Mouse (Mus musculus) mesoderm, embryonic 11.5 days (tissue): Measurements from ENCODE around the gene Zbtb16.

ENCODE experiments used
- DNase-seq: peaks from one replicate; pipeline ENCODE4 v3.0.0-alpha.2; 2012; ENCODE audit warnings: low read depth, low spot score

Zbtb16 gene

GRCm38 (mm10) chr9:48645648-48646126 lies 190.3 kb downstream of the Zbtb16 start:
- no peak for DNase-seq

DNA sequence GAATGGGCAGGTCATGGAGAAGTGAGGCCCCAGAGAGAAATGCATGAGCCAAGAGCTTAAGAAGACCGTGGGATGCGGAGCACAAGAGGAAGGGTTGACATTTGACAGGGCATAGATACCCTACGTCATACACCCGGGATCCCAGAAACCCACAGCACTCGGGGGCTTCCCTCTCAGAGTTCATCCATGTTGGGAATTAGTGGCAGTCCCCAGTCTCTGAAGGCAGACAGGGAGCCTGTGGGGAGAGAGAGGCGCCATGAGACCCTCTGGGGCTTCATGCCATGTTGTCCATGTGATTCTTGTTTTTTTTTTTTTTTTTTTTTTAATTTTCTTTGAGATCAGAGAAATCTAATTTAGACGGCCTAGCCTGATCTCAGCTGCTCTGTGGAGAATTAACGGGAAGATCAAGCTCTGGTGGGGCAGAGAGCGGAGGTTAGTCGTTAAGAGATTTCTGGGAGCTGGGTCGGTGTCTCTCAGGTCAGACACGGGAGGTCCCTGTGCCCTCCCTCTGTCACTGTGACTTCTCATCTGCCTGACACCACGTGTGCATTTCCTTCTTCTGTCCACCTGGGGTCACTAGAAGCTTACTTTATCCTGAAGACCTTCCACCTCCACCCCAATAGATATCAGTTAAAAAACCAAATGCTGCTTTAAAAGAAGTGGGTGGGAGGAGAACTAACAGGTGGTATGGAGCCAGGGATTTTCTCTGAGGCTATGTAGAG lies 190.9 kb downstream of the Zbtb16 start:
- DNase-seq, result peak; percentile 70

GRCm38 (mm10) chr9:48644376-48644775 lies 191.6 kb downstream of the Zbtb16 start:
- DNase-seq, result no peak

GRCm38 (mm10) chr9:48641636-48642035 lies 194.4 kb downstream of the Zbtb16 start:
- no peak for DNase-seq

- no peak for DNase-seq
Measured at GRCm38 (mm10) chr9:48640881-48641280, 195.1 kb downstream of the Zbtb16 start.

DNA sequence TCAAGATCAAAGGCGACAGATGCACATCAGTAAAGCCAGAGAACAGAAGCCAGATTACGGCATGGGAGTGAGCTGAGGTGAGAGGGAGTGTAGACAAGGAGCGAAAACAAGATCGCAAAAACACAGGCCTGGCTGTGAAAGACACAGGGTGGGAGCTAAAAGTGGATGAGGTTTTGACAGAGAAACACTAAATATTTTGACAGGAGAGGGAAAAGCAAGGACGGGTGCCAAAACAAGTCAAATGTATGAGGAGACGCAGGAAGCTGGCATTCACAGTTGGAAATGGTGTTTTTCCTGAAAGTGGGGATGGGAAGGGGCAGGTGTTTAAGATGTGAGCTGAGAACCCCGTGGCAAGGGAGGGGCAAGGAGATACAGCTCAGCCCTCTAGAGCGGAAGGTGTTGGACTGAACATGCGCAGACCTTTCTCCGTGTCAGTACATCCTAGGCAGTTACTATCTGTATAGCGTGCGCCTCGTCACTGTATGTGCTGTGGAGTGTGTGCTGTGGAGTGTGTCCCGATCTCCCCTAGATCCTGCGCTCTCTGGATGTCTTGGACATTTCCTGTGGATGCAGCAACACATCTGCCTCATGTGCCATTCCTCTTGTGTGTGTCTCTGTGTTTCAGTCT lies 197.7 kb downstream of the Zbtb16 start:
- no peak for DNase-seq

DNA sequence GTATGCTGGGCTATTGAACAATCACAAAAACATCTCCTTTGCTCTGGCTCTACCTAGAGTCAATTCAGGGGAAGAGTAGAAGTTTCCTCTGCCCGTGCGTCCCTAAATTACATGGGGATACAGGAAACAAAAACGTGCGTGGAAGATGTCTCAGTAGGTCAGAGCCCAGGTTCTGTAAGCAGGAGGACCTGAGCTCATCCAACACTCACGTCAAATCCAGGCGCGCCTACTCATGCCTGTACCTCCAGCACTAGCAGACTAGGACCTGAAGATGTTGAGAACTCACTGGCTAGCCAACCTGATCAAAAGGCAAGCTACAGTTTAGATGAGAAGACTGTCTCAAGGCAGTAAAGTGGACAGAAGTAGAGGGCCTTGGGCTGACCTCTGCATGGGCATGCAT lies 198.9 kb downstream of the Zbtb16 start:
- DNase-seq, result no peak

DNA sequence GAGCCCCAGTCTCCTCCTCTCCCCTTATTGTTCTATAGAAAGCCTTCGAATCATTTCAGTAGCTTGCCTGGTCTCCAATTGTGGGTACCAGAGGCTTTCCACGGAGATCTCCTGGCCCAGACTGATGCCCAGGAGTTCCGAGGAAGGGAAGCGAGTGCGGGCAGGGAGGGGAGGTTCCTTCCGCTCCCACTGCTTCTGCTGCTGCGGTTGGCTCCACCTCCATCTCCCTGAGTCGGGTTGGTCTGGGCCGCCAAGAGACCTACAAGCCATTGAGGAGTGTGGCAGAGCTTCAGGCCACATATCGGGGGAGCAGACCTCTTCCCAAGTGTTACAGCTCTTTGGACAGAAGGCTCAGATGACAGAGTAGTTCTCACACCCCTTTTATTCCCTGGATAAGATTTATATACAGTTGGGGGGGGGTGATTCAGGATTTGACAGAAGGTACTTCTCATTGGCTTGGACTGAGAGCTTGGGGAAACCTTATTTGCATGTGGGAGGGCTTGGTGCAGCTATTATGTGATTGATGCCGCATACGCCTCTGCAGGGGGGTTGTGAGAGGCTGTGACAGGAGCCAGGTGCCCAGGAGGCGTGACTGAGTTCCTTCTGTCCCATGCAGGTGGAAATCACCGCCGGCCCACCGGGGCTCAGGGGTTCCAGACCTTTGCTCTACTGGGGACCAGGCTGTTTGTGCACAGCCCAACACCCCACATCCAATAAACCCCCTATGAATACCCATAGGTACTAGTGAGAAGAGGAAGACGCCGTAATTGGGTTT lies 200.3 kb downstream of the Zbtb16 start:
- no peak for DNase-seq

DNA sequence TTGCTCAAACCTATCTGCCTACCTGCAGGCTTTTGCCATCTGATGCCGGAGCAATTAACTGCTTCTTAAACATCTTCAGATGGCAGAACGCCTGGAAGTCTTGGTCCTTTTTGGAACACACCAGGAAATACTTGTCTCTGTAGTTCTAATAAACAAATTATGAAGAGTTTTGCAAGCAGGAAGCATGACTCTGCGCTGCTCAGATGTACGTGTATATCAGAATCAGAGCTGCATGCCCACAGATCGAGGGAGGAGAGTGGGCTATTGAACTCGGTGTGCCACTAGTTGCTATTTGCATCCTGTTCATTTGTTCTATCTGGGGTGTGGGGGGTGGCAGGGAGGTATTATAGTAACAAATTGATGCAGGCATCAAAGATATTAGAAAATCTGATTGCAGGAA lies 202.9 kb downstream of the Zbtb16 start:
- no peak for DNase-seq

DNA sequence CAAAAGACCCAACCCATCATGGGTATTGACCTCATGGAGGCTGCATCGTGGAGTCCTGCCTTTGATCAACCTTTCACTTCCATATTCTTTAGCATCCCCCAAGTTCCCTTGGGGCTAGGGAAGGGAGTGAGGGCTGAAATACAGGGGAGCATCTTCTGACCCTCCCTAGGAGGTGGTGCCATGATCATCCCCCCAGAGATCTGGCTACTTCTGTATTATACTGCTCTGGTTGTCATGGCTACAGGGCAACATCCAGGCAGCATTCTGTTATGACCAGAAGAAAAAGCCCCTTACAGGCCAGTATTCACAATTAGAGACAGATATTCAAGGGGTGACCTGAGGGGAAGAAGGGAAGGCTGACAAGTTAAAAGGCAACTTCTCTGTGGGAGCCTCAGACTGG lies 216.8 kb downstream of the Zbtb16 start:
- no peak for DNase-seq

GRCm38 (mm10) chr9:48618589-48618988 lies 217.4 kb downstream of the Zbtb16 start:
- peak; percentile 91 for DNase-seq

GRCm38 (mm10) chr9:48618111-48618510 lies 217.9 kb downstream of the Zbtb16 start:
- no peak for DNase-seq

DNA sequence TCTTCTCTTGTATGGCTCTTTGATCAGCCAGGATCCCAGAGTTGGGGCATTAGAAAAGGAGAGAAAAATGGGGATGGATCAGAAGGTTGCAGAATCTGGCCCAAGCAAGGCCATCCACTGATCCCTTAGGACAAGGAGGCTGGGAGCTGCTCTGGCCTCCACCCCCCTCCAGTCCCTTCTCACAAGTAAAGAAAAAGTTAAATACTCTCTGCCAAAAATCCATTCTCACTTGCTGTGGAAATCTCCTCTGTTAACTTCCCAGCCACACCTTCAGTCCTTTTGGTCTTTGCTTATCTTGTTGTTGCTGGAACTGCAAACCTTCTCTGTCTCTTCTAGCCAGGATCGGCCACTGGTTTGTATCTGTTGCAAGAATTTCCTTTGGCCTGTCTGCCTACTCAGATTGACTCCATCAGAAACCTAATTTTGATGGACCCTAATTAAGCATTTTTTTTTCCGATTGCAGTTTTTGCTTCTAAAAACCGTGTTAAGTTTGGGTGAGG lies 218.5 kb downstream of the Zbtb16 start:
- no peak for DNase-seq

DNA sequence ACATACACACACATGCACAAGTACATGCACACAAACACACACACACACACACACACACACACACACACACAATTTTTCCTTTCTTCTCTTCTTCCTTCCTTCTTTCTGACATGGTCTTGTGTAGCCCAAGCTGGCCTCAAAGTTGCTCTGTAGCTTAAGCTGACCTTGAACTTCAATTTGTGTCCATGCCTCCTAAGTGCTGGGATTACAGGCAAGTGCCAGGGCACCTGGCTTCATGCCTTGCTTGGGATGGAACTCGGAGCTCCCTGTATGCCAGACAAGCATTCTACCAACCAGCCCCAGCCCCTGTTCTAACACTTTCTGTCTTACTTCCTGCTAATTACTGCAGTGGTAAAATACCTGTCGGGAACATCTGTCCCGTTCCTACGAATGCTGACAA lies 222.8 kb downstream of the Zbtb16 start:
- DNase-seq, result no peak

DNA sequence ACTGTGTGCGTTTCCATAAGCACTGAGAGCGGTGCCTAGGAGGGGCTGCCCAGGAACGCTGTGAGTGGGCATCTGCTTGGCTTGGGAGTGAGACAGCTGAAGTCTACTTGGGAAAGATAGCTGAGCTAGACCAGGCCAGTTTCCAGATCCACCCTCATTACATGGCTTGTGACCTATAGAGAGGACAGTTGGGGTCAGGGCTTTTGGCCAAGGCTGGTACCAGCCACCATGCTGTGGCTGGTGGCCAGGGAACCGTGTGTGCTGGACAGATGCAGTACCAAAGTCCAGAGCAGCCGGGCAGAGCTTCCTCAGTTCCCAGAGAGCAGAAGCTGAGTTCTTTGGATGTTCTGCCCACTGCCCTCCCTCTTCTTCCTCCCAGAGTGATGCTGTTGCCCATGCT lies 223.5 kb downstream of the Zbtb16 start:
- no peak for DNase-seq

DNA sequence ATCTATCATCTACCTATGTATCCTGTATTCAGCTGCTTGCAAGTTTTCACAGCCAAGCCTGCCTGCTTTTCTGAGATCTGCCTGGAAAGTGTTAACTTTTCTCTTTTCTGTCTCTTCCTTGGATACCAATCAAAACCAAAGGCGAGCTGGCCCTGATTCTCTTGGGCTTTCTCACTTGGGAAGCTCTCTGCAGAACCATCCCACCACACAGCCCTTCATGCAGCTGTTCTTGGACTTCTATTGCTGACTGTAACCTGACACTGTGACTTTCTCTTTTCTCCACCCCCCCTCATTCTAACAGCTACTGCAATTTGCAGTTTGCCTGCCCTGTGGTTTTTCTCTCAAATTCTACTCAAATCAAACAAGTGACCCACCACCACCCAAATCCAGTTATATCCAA lies 225.0 kb downstream of the Zbtb16 start:
- no peak for DNase-seq

DNA sequence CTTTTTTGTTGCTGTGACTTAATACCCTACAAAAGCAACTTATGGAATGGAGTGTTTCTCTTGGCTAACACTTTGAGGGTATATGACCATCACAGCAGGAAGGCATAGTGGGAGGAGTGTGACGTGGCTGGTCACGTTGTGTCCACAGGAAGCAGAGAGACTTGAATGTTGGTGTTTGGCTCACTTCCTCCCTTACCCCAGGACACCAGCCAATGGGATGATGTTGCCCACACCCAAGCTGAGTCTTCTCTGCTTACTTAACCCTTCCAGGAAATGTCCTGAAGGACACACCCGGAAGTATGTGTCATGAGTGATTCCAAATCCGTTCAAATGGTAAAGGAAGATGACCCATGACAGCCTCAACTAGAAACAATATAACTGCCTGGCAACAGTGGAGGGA lies 226.3 kb downstream of the Zbtb16 start:
- DNase-seq, result no peak

GRCm38 (mm10) chr9:48607417-48607816 lies 228.6 kb downstream of the Zbtb16 start:
- DNase-seq, result no peak

- DNase-seq, result no peak
Measured at GRCm38 (mm10) chr9:48606171-48606570, 229.9 kb downstream of the Zbtb16 start.

DNA sequence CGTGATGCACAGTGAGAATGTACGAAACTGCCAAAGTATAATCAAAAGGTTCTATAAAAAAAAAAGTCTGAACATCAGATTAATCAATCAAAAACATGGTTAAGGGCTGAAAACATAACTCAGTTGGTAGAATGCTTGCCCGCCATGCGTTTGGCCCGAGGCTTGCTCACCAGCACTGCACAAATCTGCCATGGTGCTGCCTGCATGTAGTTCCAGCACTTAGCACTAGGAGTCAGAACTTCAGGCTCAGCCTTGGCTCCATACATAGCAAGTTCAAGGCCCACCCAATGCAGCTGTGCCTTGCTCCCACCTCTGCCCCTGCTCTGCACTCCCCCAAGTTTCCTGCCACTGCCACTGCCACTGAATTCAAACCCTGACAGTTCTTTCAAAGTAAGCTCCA lies 230.3 kb downstream of the Zbtb16 start:
- DNase-seq, result no peak

DNA sequence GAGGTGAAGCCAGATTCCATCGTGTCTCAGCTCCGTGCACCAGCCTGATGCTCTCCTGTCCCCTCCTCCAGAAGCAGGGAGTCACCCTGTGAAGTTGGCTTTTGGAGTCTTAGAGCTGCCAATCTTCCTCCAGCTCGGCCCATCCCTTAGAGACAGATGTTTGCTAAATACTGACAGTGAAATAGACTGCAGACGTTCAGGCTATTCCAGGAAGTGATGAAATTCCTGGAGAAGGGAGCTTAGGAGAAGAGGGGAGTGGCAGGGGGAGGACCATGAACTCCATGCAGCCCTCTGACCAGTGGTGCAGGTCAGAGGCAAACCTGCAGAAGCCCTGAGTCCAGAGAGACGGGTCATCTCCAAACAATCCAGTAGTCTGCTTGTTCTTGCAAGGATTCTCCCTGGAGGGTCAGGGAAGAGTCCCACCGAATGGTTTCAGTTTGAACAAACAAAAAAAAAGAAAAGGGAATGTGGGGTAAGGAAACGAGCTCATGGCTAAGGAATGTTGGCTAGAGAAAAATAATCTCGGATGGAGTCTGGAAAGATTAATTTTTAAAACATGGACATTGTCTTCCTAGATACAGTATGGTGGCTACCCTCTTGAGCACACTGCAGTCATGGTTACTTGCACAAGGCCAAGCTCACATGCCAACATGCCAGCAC lies 231.0 kb downstream of the Zbtb16 start, which contains the start of gene Nnmt:
Gene Nnmt (minus strand): TSS at position 215 of the 660 bp plus-strand sequence.
- no peak for DNase-seq
